Mouse (Mus musculus) ovary, postnatal 36 days (tissue): ENCODE data around the gene B3gnt2.
A peak's percentile ranks its signal among the peaks of the same experiment; 100 is the strongest.

ENCODE experiments used
- DNase-seq: peaks from one replicate; pipeline ENCODE4 v3.0.0; 2022; ENCODE audit warnings: low spot score, mixed read lengths

The B3gnt2 gene

DNA sequence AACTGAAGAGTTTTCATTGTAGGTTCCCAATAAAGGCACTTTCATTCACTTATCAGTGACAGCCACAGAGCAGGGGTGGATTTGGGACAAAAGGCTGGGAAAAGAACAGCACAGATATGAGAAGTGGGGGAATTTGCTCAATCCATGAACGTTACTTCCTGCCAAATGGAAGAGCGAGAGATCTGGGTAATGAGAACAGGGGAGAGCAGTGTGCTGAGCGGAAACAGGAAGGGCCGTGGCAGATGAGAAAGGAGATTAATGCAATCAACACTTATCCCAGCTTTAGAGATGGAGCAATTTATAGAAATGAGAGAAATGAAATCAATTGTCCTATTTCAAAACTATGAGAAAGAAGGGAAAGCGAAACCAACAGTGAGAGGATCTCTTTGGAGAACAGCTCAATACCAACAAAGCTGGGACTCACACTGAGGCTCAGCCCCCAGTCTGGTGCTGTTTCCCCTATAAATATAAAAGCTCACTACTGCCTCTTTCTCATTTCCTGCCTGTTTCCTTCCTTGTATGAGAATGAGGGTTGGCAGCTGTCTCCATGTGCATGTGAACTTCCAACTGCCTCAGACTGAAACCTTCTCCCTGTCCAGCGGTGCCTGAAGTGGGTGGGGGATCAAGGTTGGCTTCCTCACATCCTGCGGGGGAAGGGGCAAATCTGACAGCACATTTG, 11.0 kb upstream of the B3gnt2 start:
- no peak for DNase-seq

DNA sequence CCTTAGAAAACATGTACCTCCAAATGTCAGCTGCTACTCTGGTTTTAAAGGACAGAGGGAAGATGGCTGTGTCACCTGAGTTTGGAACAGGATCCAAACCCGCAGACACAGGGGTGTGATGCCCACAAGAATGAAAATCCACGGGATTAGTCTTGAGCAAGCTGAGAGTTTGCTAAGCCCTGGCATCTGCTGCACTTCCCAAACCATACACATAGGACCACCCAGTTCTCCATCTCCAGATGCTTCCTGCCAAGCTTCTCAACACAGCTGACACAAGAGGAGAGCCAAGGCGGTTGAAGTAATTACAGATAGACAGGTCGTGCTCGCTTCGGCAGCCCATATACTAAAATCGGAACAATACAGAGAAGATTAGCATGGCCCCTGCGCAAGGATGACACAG, 7.8 kb upstream of the B3gnt2 start:
- no peak for DNase-seq

- no peak for DNase-seq
Measured at GRCm38 (mm10) chr11:22867691-22868090, 6.9 kb upstream of the B3gnt2 start.

DNA sequence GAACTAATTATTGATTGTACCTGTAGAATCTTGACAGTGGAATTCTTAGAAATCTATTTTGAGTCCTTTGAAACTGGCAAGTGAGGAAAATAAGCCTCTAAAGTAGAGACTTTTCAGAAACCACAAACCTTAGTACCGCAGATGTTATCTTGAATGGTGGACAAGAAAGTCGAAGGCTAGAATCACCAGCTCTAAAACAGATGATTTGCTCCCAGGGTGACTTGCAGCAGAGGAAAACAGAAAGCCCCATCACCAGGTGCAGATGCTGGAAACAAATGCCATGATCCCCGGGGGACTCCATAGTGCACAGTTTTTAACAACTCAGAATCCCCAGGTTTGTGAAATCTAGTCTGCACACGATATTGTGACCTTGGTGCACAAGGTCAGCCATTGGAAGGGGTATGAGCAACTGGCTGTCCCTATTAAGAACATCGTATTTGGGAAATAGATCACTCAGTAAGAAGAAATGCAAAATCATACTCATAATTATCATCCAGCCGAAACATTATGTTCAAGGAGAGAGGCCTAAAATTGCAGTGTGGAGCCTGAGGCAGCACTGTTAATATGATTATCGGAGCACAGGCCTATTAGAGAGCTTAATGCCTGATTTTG, 5.0 kb upstream of the B3gnt2 start:
- DNase-seq: no peak

DNA sequence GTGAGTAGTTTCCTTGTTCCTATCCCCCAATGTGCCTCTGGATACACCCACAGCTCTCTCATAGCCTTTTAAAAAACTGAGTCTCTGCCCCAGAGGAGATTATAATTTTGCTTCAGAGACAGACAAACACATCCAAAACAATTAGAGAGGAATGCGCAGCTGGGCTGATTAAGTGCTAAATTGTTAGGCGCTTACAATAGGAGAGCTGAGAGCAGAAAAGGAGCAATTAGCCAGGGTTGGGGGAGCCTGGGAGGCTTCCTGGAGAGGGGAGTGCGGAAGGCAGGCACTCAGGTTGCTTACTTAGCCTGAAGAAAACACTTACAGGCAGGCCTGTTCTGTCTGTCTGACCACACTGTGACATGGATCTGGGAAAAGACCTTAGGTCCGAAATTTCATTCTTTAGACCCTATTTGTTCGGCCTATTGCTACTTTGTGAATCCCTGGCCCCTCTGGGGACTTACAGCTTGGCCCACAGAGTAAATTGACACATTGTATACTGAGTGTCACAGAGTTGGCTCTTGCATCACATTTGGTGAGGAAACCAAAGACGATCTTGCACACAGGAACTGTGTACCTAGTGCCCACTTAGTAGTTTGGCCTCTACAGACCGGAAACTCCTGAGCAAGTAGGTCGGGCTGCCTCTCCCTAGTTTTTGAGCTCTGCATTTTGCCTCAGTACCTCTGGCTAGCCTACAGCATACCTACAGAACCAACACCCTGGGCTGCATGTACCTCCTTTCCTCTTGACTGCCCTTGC, 3.7 kb upstream of the B3gnt2 start:
- no peak for DNase-seq

DNA sequence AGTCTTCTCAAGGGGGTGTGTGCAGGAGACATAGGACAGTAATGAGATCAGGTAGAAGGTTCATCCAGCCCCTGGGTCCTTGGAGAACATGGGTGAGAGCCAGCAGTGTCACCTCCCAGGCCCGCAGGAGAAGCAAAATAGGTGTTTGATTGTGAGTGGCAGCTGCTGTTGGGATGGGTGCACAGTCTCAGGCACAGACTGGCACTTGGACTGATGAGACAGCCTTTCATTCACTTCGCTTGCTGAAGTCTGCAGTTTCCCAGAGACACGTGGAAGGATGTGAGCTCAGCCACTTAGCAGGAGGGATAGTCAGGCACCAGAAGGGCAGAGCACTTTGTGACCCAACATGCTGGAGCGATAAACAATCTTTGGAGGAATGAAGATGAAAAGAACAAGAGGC, 2.8 kb upstream of the B3gnt2 start:
- no peak for DNase-seq

DNA sequence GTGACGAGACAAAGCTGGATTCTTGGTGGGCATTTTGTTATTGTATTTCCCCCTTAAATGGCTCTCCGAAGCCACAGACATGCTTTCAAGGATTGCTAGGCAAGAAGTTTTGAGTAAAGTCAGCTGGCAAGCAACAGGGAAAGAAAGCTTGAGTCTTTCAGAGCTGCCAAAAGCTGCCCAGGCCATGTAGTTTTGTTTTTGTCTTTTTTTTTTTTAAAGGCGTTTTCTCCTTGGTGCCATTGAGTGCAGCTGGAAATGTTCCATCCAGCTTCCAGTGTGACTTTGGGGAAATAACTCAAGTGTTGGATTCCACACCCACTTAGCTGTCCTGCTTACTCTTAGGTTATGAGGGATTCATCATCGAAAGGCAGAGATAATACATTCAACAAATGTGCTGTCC, 554 bp upstream of the B3gnt2 start:
- no peak for DNase-seq

DNA sequence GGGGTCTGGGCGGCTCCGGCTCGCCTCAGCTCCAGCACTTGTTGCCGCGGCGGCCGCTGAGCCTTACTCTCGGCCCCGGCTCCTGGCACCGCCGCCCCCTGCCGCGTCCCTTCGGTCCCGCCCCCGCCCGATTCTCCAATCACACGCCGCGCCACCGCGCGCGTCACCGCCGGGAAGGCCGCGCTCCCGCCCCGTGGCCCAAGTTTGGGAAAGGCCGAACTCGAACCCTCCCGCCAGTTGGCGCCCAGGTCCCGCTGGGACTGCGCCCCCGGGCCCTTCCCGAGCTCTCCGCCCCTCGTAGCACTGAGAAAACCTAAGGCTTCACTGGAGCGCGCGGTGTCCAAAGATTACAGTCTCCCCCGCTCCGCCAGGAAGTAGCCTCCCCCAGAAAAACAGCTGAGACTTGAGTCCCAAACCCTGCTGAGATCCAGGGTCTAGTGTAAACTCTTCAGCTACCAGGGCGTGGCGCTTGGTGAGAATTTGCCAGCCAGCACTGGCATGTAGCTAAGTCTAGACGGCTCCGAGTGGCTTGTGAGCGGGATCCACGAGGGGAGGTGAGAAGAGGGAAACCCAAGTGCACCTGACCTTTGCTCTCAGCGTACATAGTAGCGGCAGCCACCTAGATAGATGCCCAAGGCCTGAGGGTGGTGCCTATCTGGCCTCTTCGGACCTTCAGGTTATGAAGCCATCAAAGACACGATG, 977 bp downstream of the B3gnt2 start:
- peak; percentile 91 for DNase-seq

DNA sequence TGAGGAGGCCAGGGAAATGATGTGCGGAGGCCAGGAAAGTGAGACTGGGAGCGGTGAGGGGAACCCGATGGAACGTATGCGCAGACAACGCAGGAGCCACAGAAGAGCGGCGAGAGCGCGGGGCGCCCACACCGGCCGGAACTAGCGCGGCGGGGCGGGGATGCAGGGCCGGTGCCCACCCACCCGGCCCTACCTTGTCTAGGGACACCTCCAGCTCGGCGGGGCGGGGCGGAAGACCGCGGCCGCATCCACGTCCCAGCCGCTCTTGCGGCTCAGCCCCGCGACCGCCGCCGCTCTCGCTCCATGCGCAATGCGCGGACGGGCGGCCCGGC, 1.5 kb downstream of the B3gnt2 start:
- no peak for DNase-seq

DNA sequence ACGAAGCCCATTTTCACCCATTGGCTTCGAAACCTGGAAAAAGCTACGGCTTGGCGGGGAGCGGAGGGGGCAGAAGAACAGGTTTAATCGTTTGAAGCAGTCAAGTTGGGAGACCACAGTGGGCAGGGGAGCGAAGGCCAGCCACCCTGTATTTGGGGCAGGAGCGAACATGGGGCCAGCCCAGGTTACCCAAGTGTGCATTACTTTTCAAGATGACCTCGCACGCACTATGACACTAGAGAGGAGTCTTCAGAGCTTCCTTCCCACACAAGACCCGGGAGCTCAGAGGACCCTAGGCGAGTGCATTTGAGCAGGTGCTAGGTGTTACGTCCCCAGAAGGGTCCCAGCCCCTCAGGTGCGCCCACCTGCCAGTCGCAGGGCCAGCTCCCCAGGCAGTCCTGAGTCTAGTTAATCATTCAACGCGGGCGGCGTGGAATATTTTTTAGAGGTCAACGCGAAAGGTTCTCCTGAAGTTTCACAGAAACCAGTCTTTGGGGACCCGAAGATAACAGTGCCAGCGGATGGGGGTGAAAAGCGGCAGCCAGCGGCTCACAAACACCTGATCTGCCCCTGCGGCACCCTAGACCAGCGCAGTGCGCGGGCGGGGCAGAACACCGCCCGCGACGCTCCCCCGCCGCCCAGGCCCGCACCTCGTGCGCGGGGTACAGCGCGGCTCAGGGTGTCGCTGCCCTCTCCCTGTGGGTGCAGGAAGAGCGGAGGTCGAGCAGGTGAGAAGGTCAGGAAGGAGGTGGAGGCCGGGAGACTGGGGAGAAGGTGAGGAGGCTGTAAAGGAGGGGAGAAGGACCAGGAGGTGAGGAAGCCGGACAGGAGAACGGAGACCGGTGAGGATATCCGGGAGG, 2.1 kb downstream of the B3gnt2 start:
- no peak for DNase-seq

DNA sequence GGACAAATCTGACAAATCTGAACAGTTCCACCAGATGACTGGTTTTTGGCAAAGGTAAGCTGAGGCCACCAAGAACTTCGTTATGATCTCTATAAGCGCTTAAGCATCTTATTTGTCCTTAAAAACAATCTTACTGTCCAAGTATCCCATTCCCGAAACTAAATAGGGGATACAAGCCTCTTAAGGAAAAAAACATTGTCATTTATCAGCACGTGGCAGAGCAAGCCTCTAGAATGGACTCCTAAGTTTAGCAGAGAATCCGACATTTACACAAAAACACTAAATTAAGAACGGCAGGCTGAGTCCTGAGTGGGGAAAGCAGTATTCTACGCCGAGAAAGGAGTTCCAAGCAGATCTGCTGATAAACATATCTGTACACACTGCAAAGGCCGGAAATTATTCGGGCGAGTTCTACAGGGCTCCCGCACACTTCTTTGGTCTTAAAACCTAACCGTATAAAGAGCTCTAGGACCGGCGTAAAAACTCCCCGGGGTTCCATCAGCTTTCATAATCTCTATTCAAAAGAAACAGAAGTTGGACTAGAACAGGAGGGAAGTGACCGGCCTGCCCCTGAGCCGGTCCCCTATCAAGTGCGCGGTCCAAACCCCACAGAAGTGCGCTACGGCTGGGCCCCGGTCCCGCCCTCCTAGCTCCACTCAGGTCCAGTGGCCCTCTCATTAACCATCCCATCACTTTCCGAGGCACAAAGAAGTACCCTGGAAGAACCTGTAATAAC, 2.9 kb downstream of the B3gnt2 start:
- DNase-seq: no peak

GRCm38 (mm10) chr11:22857106-22857704, 3.6 kb downstream of the B3gnt2 start:
- DNase-seq: no peak

DNA sequence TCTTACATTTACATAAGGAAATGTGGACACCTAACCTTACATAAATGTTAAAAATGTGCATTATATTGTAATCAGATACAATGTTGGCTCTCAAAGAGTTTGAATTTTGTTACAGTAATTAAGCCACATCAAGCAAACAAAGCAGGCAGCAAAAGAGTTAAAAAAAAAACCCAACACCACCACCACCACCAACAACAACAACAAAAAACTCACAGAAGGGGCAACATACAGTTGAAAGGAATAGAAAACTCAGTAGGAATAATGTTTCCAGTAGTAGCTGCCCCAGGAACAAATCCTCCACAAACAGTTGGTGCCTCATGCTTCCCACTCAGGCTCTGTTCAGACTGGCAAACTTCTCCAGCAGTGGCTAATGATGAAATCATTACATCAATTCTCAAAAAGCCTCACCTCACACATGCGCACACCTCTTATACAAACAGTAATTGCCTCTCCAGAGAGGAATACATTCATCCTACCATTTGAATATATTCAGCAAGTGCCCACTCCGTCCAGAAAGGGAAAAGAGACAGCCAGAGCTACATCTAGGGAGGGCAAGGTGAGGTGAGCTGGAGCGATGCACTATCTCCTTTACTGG, 4.3 kb downstream of the B3gnt2 start:
- DNase-seq: no peak

GRCm38 (mm10) chr11:22854571-22854970, 6.2 kb downstream of the B3gnt2 start:
- DNase-seq: no peak

DNA sequence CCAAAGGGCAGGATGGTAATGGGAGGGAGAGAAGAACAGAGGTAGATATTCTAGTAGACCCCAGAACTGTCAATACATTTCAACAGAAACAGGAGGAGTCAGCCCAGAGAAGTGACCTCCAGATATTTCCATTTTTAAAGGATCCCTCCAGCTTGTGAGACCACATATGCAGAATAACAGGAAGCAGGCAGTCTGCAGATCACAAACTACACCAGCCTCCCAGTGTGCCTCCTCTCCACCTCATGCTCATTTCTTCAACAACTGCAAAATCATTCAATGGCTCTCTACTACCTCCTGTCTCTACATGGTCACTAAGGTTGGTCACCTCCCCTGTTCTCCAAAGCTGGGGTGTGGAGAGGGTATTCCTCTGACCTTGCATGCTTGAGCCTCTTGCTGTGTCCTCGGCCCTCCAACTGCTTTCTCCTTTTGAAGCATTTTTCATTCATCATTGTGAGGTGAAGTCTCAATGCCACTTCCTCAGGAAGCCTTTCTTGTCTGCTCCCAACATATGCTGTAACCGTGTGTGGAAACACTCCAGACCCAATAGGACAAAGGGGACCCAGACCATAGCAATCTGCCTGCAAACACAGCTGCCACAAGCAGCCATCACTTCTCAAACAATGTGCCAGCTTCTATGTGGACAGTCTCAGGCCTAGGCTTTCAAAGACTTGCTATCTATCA, 7.1 kb downstream of the B3gnt2 start:
- no peak for DNase-seq

DNA sequence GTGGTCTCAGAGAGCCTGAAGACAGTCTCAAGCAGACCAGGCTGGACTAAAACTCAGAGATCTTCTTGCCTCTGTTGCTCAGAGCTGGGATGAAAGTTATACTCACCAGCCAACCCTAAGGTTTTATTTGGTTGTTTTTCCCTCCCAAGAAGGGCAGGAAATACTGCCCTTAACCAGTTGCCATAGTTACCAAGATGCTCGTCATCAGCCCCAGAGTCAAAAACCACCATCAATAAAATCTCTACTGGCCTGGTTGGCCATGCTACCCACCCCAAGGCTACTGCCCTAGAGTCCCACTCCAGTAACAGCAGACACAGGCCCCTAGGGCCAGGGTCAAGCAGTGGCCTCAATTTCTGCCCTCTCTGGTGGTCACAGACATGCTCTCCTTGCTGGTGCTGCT, 8.3 kb downstream of the B3gnt2 start:
- DNase-seq: no peak

GRCm38 (mm10) chr11:22851416-22851815, 9.3 kb downstream of the B3gnt2 start:
- DNase-seq: no peak

DNA sequence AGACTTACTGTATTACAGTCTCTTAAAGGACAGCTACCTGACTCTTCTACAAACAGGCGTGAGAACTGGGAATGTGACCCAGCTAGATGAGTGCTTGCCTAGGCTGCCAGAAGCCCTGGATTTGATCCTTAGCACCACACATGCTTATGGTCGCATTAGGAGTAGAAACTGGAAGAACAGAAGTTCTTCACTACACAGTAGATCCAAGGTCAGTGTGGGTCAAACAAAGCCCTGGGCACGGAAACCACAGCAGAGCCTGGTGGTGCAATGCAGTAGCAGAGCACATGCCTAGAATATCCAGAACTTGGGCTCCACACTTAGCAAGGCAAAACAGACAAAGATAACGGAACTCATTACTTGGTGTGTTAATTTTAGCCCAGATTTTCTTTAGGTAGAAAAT, 10.7 kb downstream of the B3gnt2 start:
- no peak for DNase-seq

- DNase-seq: no peak
Measured at GRCm38 (mm10) chr11:22848649-22849195, 12.0 kb downstream of the B3gnt2 start.
